Mouse (Mus musculus): ENCODE measurements around the gene Ttc36. TPM values are rescaled to one million over a fixed set of nuclear protein-coding genes. Genes with fewer than 3 reads are reported as not detected.

The Ttc36 gene
- total and polyA plus RNA-seq, 2 experiments from 2014 or later: 0.72 TPM; not detected in 1

- Histone ChIP-seq H3K36me3 (replicated peaks; ENCODE audit: control insufficient read depth, insufficient read depth, low read length) (peaks cover 3% of the 10 kb centered on the region; the same call in 1 of the 2 replicates), H3K4me2 (ENCODE audit: low read depth, low read length) (peak overlapping the region; percentile 97), H3K27ac (ENCODE audit: low read depth) (no peak overlapping the region), H3K9ac (replicated peaks; ENCODE audit: low read depth, low read length) (no peak overlapping the region), H3K9me3 (replicated peaks; ENCODE audit: control insufficient read depth, low read length) (no peaks in the 10 kb centered on the region), H3K4me1 (ENCODE audit: control insufficient read depth, insufficient read depth) (peaks cover 13% of the 10 kb centered on the region; the same call in 1 of the 2 replicates), H3K4me3 (ENCODE audit: low read depth, low read length) (peak overlapping the region; percentile 66), H3K27me3 (ENCODE audit: control insufficient read depth, insufficient read depth, low read length) (no peaks in the 10 kb centered on the region; the same call in 1 of the 2 replicates)
- DNase-seq (ENCODE audit: low spot score): no peak
- no peak for TF ChIP-seq CTCF (IDR thresholded peaks at IDR 0.05; ENCODE audit: low read depth)
- no peak for ATAC-seq (ENCODE audit: insufficient read depth, low read depth)
- 47% methylated on average over 9 of the region's 9 CpGs for WGBS
Measured at GRCm38 (mm10) chr9:44799958-44800324, 2.9 kb downstream of the Ttc36 start.

- no peak for TF ChIP-seq EP300 (IDR thresholded peaks at IDR 0.05; ENCODE audit: low read depth)
- TF ChIP-seq CTCF (IDR thresholded peaks at IDR 0.05; ENCODE audit: low read depth): no peak
- peak; percentile 53 for DNase-seq (ENCODE audit: low spot score)
- peak within 1 kb of the TSS; percentile 79 for H3K27ac ChIP-seq (ENCODE audit: low read depth)
- peak within 1 kb of the TSS; percentile 66 for H3K4me3 ChIP-seq (ENCODE audit: low read depth, low read length)
- H3K36me3 ChIP-seq (replicated peaks; ENCODE audit: control insufficient read depth, insufficient read depth, low read length): no peaks in the 10 kb centered on the region
- no peaks in the 10 kb centered on the region; the same call in 1 of the 2 replicates for H3K27me3 ChIP-seq (ENCODE audit: control insufficient read depth, insufficient read depth, low read length)
- peak; percentile 91 for ATAC-seq (ENCODE audit: insufficient read depth, low read depth)
- peaks cover 13% of the 10 kb centered on the region; the same call in 1 of the 2 replicates for H3K4me1 ChIP-seq (ENCODE audit: control insufficient read depth, insufficient read depth)
- peak within 1 kb of the TSS; percentile 62 for H3K9ac ChIP-seq (replicated peaks; ENCODE audit: low read depth, low read length)
- 1% methylated on average over 74 of the region's 75 CpGs for WGBS
- no peaks in the 10 kb centered on the region for H3K9me3 ChIP-seq (replicated peaks; ENCODE audit: control insufficient read depth, low read length)
- H3K4me2 ChIP-seq (ENCODE audit: low read depth, low read length): peak within 1 kb of the TSS; percentile 97
Measured at GRCm38 (mm10) chr9:44799102-44799957, 3.5 kb downstream of the Ttc36 start, which contains the start of gene Tmem25. TSS of gene Tmem25 (minus strand) at chr9:44799307.

GRCm38 (mm10) chr9:44798298-44798697, 4.6 kb downstream of the Ttc36 start:
- Histone ChIP-seq H3K9me3 (replicated peaks; ENCODE audit: control insufficient read depth, low read length) (no peaks in the 10 kb centered on the region), H3K4me3 (ENCODE audit: low read depth, low read length) (no peak overlapping the region), H3K27ac (ENCODE audit: low read depth) (no peak overlapping the region), H3K27me3 (ENCODE audit: control insufficient read depth, insufficient read depth, low read length) (no peaks in the 10 kb centered on the region; the same call in 1 of the 2 replicates), H3K36me3 (replicated peaks; ENCODE audit: control insufficient read depth, insufficient read depth, low read length) (no peaks in the 10 kb centered on the region), H3K4me2 (ENCODE audit: low read depth, low read length) (peak overlapping the region; percentile 97), H3K9ac (replicated peaks; ENCODE audit: low read depth, low read length) (no peak overlapping the region), H3K4me1 (ENCODE audit: control insufficient read depth, insufficient read depth) (peaks cover 13% of the 10 kb centered on the region; the same call in 1 of the 2 replicates)
- no peak for DNase-seq (ENCODE audit: low spot score)
- no peak for ATAC-seq (ENCODE audit: insufficient read depth, low read depth)
- TF ChIP-seq EP300 (IDR thresholded peaks at IDR 0.05; ENCODE audit: low read depth) (no peak), CTCF (IDR thresholded peaks at IDR 0.05; ENCODE audit: low read depth) (no peak)
- 39% methylated on average over 7 of the region's 7 CpGs for WGBS

GRCm38 (mm10) chr9:44792842-44793241, 10.0 kb downstream of the Ttc36 start:
- H3K9ac ChIP-seq (replicated peaks; ENCODE audit: low read depth, low read length): no peak overlapping the region
- no peaks in the 10 kb centered on the region; the same call in 1 of the 2 replicates for H3K27me3 ChIP-seq (ENCODE audit: control insufficient read depth, insufficient read depth, low read length)
- H3K9me3 ChIP-seq (replicated peaks; ENCODE audit: control insufficient read depth, low read length): no peaks in the 10 kb centered on the region
- H3K36me3 ChIP-seq (replicated peaks; ENCODE audit: control insufficient read depth, insufficient read depth, low read length): peaks cover 47% of the 10 kb centered on the region
- DNase-seq (ENCODE audit: low spot score): no peak
- no peak overlapping the region for H3K4me3 ChIP-seq (ENCODE audit: low read depth, low read length)
- H3K27ac ChIP-seq (ENCODE audit: low read depth): no peak overlapping the region
- no peaks in the 10 kb centered on the region for H3K4me1 ChIP-seq (ENCODE audit: control insufficient read depth, insufficient read depth)
- TF ChIP-seq EP300 (IDR thresholded peaks at IDR 0.05; ENCODE audit: low read depth) (no peak), CTCF (IDR thresholded peaks at IDR 0.05; ENCODE audit: low read depth) (no peak)
- WGBS: 72% methylated on average over 9 of the region's 9 CpGs
- no peak for ATAC-seq (ENCODE audit: insufficient read depth, low read depth)
- no peak overlapping the region for H3K4me2 ChIP-seq (ENCODE audit: low read depth, low read length)

- WGBS: 1% methylated on average over 41 of the region's 41 CpGs
- peak; percentile 84 for TF ChIP-seq EP300 (IDR thresholded peaks at IDR 0.05; ENCODE audit: low read depth)
- TF ChIP-seq CTCF (IDR thresholded peaks at IDR 0.05; ENCODE audit: low read depth): peak; percentile 91
Measured at GRCm38 (mm10) chr9:44772750-44773651, 29.9 kb downstream of the Ttc36 start.

More at GRCm38 (mm10) chr9:44772750-44773651, 29.9 kb downstream of the Ttc36 start:
- peaks cover 7% of the 10 kb centered on the region for H3K4me1 ChIP-seq (ENCODE audit: control insufficient read depth, insufficient read depth)
- peak overlapping the region; percentile 85 for H3K4me3 ChIP-seq (ENCODE audit: low read depth, low read length)
- H3K36me3 ChIP-seq (replicated peaks; ENCODE audit: control insufficient read depth, insufficient read depth, low read length): peaks cover 11% of the 10 kb centered on the region; the same call in 1 of the 2 replicates
- peak; percentile 100 for ATAC-seq (ENCODE audit: insufficient read depth, low read depth)
- H3K27me3 ChIP-seq (ENCODE audit: control insufficient read depth, insufficient read depth, low read length): no peaks in the 10 kb centered on the region
- H3K9me3 ChIP-seq (replicated peaks; ENCODE audit: control insufficient read depth, low read length): no peaks in the 10 kb centered on the region
- H3K27ac ChIP-seq (ENCODE audit: low read depth): peak overlapping the region; percentile 87
- DNase-seq (ENCODE audit: low spot score): peak; percentile 97
- peak overlapping the region; percentile 85 for H3K9ac ChIP-seq (replicated peaks; ENCODE audit: low read depth, low read length)
- H3K4me2 ChIP-seq (ENCODE audit: low read depth, low read length): peak overlapping the region; percentile 95
